Mouse (Mus musculus) T-helper 2 cell (primary cell): Measurements from ENCODE around the gene Eps15.
"Not testable (repeated sequence)": the region's sequence is repeated elsewhere in the genome, so short reads cannot be mapped to it uniquely, and the experiment has no call there.

Experiments
- in situ Hi-C: fragments of 300-600 bp; cut with MboI, MseI; formaldehyde crosslinking; loops from one replicate; pipeline ENCODE4 v1.15.1; 2025; ENCODE audit warnings: high pct_unique_total_duplicates

Gene Eps15

DNA sequence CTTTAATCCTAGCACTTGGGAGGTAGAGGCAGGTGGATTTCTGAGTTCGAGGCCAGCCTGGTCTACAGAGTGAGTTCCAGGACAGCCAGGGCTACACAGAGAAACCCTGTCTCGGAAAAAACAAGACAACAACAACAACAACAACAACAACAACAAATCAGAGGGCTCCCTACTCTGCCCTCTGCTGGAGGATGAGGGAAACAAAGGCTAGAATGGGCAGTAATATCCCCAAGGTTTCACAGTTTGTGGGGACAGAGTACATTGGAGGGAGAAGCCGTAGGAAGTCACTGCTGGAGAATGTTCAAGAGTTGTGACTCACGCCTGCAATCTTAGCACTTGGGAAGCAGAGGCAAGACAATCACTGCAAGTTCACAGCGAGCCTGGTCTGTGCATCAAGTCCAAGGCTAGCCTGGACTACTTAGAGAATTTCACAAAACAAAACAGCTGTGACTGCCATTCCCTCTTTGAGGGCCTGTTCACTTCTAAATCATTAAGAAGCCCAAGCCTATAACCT is 121.2 kb downstream of the Eps15 start:
- in situ Hi-C loops: no loop called here

DNA sequence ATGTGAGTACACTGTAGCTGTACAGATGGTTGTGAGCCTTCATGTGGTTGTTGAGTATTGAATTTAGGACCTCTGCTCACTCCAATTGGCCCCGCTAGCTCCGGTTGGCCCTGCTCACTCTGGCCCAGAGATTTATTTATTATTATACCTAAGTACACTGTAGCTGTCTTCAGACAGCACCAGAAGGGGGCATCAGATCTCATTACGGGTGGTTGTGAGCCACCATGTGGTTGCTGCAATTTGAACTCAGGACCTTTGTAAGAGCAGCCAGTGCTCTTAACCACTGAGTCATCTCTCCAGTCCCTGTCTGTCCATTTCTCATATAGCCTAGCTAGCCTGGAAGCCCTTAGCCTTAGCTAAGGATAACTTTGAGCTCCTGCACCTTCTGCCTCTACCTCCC is 124.8 kb downstream of the Eps15 start:
- in situ Hi-C loops: not testable (repeated sequence)

- in situ Hi-C loops: no loop called here
Measured at GRCm38 (mm10) chr4:109405415-109405814, 125.3 kb downstream of the Eps15 start.

GRCm38 (mm10) chr4:109406054-109406485 is 126.0 kb downstream of the Eps15 start:
- in situ Hi-C loops: no loop called here

DNA sequence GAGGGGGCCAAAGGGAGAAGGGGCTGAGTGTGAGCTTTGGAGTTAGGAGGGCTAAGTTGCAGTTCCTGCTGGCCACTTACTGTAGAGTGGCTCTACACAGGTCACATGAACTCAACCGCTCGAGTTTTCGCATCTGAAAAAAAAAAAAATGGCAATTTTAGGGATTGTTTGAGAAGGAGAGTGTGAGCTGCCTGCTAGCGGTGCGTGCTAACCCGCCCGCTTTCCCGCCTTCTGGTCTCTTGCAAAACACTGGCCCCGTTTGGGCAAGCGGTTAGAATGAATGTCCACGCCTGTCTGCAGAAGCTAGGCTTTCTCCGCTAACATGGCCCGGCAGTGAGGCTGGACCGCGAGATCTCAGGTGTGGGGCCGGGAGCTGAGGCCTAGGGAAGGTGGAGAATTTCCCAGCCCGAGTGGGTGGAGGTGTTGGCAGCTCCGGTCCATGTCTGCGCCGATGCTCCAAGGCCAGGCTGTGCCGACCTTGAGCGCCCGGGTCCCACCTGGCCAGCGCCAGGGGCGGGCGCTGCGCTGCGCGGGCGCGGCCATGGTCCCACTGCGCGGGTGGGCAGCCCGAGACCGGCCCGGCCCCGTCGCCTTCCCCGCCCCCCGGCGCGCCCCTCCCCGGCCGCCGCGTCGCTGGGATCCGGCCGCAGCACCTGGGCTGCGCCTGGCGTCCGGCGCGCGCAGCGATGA is 126.6 kb downstream of the Eps15 start, which contains the start of gene Ttc39a:
Gene Ttc39a (plus strand): TSS at position 138 of the 690 bp plus-strand sequence.
- in situ Hi-C loops: no loop called here

GRCm38 (mm10) chr4:109407176-109407520 is 127.1 kb downstream of the Eps15 start:
- in situ Hi-C loops: no loop called here

DNA sequence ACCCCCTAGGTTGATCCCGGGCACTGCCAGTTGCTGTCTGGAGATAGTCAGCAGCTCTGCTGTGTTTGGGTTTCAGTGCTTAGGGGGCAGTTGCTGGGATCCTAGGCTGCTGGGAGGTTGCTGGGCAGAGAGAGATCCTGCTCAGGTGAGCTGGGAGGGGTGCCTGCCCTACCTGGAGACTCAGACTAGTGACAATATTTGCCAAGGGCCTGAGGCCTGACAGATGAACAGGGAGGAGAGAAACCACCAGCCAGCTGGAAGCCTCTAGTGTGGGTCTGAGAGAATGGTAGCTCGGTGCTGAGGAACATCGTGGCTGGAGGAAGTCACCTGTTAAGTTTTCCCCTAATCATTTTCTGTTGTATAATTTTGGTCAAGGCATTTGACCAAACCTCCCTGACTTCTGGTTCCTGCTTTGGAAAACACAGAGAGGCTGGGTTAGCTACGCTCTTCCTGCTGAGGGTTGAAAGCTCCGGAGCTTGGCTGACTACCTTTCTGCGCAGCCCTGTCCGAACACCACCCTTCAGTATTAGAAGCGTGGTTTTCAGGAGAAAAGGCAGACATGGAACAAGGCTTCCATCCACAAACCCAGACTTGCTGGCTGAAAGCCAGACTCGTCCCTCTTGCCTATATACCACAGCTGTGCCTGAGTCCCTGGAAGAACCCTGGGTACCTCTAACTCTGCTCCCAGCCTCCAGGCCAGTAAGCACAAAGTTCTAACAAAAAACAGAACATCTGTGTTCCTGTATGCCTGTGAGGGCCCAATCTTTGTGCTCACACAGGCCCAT is 127.8 kb downstream of the Eps15 start:
- in situ Hi-C loops: no loop called here

DNA sequence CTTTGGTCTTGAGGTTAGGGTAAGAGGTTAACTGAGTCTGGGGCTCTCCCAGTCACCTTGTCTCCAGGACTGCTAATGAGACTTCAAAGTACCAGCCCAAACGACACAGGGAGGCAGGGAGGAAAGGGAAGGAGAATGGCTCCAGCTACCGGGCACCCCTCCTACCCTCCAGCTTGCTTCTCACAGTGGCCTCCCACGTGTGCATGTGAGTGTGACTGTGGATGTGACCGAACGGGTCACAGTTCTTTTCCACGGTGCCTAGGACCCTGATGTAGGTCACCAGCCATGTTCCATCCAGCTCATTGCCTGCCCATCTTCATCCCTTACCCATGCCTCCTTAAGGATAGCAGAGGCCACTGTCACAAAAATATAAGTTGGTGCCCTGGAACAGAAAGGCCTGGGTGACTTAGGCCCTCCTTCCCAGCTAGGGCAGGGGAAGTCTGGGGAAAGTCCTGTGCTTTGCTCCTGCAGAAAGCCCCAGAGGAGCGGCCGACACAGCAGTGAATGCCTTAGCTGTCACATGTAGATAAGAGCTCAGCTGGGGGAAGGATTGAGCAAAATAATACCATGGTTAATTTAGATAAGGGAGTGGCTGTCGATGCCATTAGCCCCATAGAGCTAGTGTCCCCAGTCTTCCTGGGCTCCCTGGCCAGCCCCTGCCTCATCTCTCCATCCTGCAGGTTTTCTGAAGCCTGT is 130.8 kb downstream of the Eps15 start:
- in situ Hi-C loops: no loop called here

- in situ Hi-C loops: no loop called here
Measured at GRCm38 (mm10) chr4:109411377-109411967, 131.4 kb downstream of the Eps15 start.

- in situ Hi-C loops: no loop called here
Measured at GRCm38 (mm10) chr4:109412233-109412632, 132.2 kb downstream of the Eps15 start.

GRCm38 (mm10) chr4:109417998-109418397 is 137.9 kb downstream of the Eps15 start:
- in situ Hi-C loops: no loop called here

GRCm38 (mm10) chr4:109419017-109419416 is 138.9 kb downstream of the Eps15 start:
- in situ Hi-C loops: no loop called here

DNA sequence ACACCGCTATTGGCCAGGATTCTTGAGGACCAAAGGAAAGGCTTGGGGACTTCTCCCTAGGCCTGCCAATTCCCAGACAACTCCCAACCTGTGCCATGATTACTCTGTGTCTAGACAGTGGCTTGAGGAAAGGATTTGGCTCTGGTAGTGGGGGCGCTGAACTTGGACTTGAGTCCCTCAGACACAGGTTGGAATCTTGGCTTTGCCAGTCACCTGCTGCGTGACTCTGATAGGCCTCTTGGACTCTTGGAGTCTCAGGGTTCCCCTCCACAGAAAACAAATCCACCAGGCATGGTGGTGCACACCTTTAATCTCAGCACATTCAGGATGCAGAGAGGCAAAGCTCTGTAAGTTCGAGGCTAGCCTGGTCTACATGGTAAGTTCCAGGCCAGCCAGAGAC is 139.5 kb downstream of the Eps15 start:
- in situ Hi-C loops: no loop called here

- in situ Hi-C loops: no loop called here
Measured at GRCm38 (mm10) chr4:109420138-109420795, 140.2 kb downstream of the Eps15 start.

DNA sequence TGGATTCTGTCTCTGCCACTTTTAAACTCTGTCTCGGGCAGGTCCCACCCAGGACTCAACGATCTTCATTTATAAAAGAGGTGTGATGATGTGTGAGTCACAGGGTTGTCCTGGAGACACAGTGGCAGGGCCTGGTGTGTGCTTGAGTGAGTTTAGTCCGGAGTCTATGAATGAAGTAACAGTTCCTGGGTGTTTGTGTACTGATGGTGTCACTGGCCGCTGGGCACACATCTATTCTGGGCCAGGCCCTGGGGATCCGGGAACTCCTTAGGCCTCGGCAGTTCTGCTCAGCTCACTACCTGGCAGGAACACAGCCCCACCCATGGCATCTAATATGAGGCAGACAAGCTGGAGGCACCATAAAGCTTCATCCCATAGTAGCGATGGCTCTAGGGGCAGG is 141.5 kb downstream of the Eps15 start:
- in situ Hi-C loops: no loop called here

DNA sequence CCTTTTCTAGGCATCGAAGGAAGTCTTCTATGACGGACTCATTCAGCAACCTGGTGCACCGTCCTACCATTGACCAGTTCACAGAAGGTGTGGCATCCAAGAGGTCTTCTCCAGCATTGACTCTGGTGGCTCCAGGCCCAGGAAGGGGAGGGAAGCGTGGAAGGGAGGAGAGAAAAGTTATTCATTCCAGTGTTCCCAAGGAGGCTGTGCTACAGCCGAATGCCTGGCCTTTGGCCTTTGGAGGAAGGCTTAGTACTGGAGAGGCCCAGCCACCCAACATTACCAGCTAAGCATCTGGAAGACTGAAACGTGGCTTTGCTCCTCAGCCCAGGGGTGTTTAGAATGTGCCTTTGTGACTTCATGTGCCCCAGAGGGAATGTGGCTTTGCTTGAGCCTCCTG is 142.4 kb downstream of the Eps15 start:
- in situ Hi-C loops: no loop called here

GRCm38 (mm10) chr4:109423438-109423837 is 143.4 kb downstream of the Eps15 start:
- in situ Hi-C loops: no loop called here

GRCm38 (mm10) chr4:109427058-109427457 is 147.0 kb downstream of the Eps15 start:
- in situ Hi-C loops: no loop called here

- in situ Hi-C loops: no loop called here
Measured at GRCm38 (mm10) chr4:109430250-109430649, 150.2 kb downstream of the Eps15 start.

DNA sequence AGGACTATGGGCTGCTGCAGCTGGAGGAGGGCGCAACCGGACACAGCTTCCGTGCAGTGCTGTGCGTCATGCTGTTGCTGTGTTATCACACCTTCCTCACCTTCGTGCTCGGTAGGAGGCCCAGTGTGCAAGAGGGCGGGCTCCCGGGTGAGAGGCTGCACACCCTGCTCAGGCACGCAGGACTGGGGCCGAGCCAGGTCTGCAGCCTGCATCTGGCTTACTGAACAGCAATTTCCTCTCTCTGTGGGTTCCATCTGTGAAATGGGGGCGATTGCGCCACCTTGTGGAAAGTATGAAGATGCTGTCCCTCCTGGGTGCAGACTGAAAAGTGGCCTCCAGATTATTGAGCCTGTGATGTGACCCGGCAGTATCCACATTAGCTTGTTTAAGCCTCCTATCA is 150.8 kb downstream of the Eps15 start:
- in situ Hi-C loops: no loop called here

GRCm38 (mm10) chr4:109432668-109433375 is 152.8 kb downstream of the Eps15 start:
- in situ Hi-C loops: no loop called here
